Mouse (Mus musculus): ENCODE measurements at regions not wholly inside any gene's neighbourhood (a gene's known extent, or its start where the extent isn't known, plus 50 kb on each side); places are given as distances from the start of the nearest gene placed in this dataset.

- Histone ChIP-seq H3K4me1 (ENCODE audit: control insufficient read depth, insufficient read depth, low read length) (no peaks in the 10 kb centered on the region), H3K27ac (ENCODE audit: low read length) (no peak overlapping the region), H3K9me3 (replicated peaks; ENCODE audit: control insufficient read depth, low read length, poor library complexity, severe bottlenecking) (no peaks in the 10 kb centered on the region), H3K9ac (ENCODE audit: low read depth, low read length) (no peak overlapping the region), H3K27me3 (ENCODE audit: control insufficient read depth, insufficient read depth, low read depth, low read length) (no peaks in the 10 kb centered on the region), H3K36me3 (ENCODE audit: control insufficient read depth, insufficient read depth, low read length) (no peaks in the 10 kb centered on the region), H3K4me3 (ENCODE audit: low read depth, low read length) (no peak overlapping the region), H3K4me2 (ENCODE audit: low read length) (no peak overlapping the region)
- ATAC-seq = no peak
- WGBS = 84% methylated on average over 6 of the region's 6 CpGs
These were observed 142.0 kb upstream of the Igf1 start for GRCm38 (mm10) chr10:87715874-87716600.

DNA sequence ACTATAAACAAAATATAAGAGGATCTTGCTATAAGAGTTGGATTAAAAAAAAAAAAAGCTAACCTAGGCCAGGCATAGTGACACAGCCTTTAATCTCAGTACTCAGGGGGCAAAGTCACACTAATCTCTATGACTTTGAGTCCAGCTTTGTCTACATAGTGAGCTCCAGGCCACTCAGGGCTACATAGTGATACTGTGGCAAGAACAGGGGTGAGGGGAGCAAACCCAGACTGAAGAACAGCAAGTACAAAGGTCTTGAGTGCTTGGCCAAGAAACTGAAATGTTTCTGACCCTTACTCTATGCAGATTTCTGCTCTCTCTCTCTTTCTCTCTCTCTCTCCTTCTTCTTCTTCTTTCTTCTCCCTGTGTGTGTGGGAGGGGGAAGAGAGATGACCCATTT lies 140.9 kb upstream of the Igf1 start:
- H3K9me3 ChIP-seq (replicated peaks; ENCODE audit: control insufficient read depth, low read length, poor library complexity, severe bottlenecking) = no peaks in the 10 kb centered on the region
- no peak overlapping the region for H3K4me2 ChIP-seq (ENCODE audit: low read length)
- H3K36me3 ChIP-seq (ENCODE audit: control insufficient read depth, insufficient read depth, low read length) = no peaks in the 10 kb centered on the region
- ATAC-seq = no peak
- no peaks in the 10 kb centered on the region for H3K4me1 ChIP-seq (ENCODE audit: control insufficient read depth, insufficient read depth, low read length)
- H3K27me3 ChIP-seq (ENCODE audit: control insufficient read depth, insufficient read depth, low read depth, low read length) = no peaks in the 10 kb centered on the region
- H3K9ac ChIP-seq (ENCODE audit: low read depth, low read length) = no peak overlapping the region
- no peak overlapping the region for H3K27ac ChIP-seq (ENCODE audit: low read length)
- H3K4me3 ChIP-seq (ENCODE audit: low read depth, low read length) = no peak overlapping the region

- no peak for ATAC-seq
- 97% methylated on average over 7 of the region's 7 CpGs for WGBS
- H3K9me3 ChIP-seq (replicated peaks; ENCODE audit: control insufficient read depth, low read length, poor library complexity, severe bottlenecking) = no peaks in the 10 kb centered on the region
- H3K27me3 ChIP-seq (ENCODE audit: control insufficient read depth, insufficient read depth, low read depth, low read length) = no peaks in the 10 kb centered on the region
- H3K9ac ChIP-seq (ENCODE audit: low read depth, low read length) = no peak overlapping the region
- no peaks in the 10 kb centered on the region for H3K36me3 ChIP-seq (ENCODE audit: control insufficient read depth, insufficient read depth, low read length)
- H3K4me3 ChIP-seq (ENCODE audit: low read depth, low read length) = no peak overlapping the region
- H3K27ac ChIP-seq (ENCODE audit: low read length) = no peak overlapping the region
- H3K4me1 ChIP-seq (ENCODE audit: control insufficient read depth, insufficient read depth, low read length) = no peaks in the 10 kb centered on the region
- H3K4me2 ChIP-seq (ENCODE audit: low read length) = no peak overlapping the region
These were observed 139.6 kb upstream of the Igf1 start for GRCm38 (mm10) chr10:87718491-87718890.

DNA sequence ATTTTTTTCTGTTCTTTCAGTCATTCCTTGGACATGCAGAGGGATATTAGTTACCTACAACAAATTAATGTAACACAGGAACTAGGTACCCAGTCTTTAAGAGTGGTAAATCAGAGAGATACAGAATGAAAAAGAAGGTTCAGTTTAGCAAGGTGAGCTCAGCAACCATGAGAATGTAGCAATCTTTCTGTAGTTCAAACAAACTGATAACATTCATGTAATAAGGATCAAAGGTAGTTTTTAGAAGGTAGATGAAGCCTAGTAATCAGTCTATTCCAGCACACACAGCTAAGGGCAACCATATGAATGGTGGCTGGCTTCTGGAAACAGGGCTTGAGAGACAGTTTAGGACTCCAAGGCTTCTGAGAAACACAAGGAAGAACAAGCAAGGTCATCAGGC lies 138.1 kb upstream of the Igf1 start:
- no peaks in the 10 kb centered on the region for H3K4me1 ChIP-seq (ENCODE audit: control insufficient read depth, insufficient read depth, low read length)
- no peak overlapping the region for H3K9ac ChIP-seq (ENCODE audit: low read depth, low read length)
- no peak for ATAC-seq
- no peak overlapping the region for H3K27ac ChIP-seq (ENCODE audit: low read length)
- no peaks in the 10 kb centered on the region for H3K9me3 ChIP-seq (replicated peaks; ENCODE audit: control insufficient read depth, low read length, poor library complexity, severe bottlenecking)
- H3K4me2 ChIP-seq (ENCODE audit: low read length) = no peak overlapping the region
- no peaks in the 10 kb centered on the region for H3K27me3 ChIP-seq (ENCODE audit: control insufficient read depth, insufficient read depth, low read depth, low read length)
- no peak overlapping the region for H3K4me3 ChIP-seq (ENCODE audit: low read depth, low read length)
- H3K36me3 ChIP-seq (ENCODE audit: control insufficient read depth, insufficient read depth, low read length) = no peaks in the 10 kb centered on the region

DNA sequence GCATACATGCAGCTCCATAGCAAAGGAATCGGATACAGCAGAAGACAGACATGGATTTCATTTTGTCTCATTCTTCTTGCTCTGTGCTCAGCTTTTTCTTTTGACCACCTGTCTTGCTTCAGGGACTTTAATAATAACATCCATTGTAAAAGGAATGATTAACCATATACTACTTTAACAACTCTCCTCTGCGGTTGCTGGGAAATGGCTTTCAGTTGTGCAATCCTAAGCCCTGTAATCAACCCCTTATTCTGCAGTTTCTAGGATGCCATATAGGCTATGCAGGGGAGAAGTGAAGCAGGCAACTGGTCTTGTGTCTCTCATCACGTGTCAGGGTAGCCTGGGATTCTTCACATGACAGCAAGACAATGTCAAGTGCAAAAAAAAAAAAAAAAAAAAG lies 135.8 kb upstream of the Igf1 start:
- no peak overlapping the region for H3K27ac ChIP-seq (ENCODE audit: low read length)
- H3K9me3 ChIP-seq (replicated peaks; ENCODE audit: control insufficient read depth, low read length, poor library complexity, severe bottlenecking) = no peaks in the 10 kb centered on the region
- no peaks in the 10 kb centered on the region for H3K4me1 ChIP-seq (ENCODE audit: control insufficient read depth, insufficient read depth, low read length)
- WGBS = 85% methylated on average over 3 of the region's 3 CpGs
- no peak overlapping the region for H3K9ac ChIP-seq (ENCODE audit: low read depth, low read length)
- H3K27me3 ChIP-seq (ENCODE audit: control insufficient read depth, insufficient read depth, low read depth, low read length) = no peaks in the 10 kb centered on the region
- H3K4me3 ChIP-seq (ENCODE audit: low read depth, low read length) = no peak overlapping the region
- H3K4me2 ChIP-seq (ENCODE audit: low read length) = no peak overlapping the region
- no peak for ATAC-seq
- H3K36me3 ChIP-seq (ENCODE audit: control insufficient read depth, insufficient read depth, low read length) = no peaks in the 10 kb centered on the region

- Histone ChIP-seq H3K36me3 (ENCODE audit: control insufficient read depth, insufficient read depth, low read length) (no peaks in the 10 kb centered on the region), H3K9ac (ENCODE audit: low read depth, low read length) (no peak overlapping the region), H3K27me3 (ENCODE audit: control insufficient read depth, insufficient read depth, low read depth, low read length) (no peaks in the 10 kb centered on the region), H3K27ac (ENCODE audit: low read length) (no peak overlapping the region), H3K4me2 (ENCODE audit: low read length) (no peak overlapping the region), H3K4me1 (ENCODE audit: control insufficient read depth, insufficient read depth, low read length) (no peaks in the 10 kb centered on the region), H3K4me3 (ENCODE audit: low read depth, low read length) (no peak overlapping the region), H3K9me3 (replicated peaks; ENCODE audit: control insufficient read depth, low read length, poor library complexity, severe bottlenecking) (no peaks in the 10 kb centered on the region)
- WGBS = 97% methylated on average over 1 of the region's 1 CpGs
- ATAC-seq = no peak
These were observed 125.4 kb upstream of the Igf1 start for GRCm38 (mm10) chr10:87732658-87733057.

- 86% methylated on average over 7 of the region's 7 CpGs for WGBS
- Histone ChIP-seq H3K4me3 (ENCODE audit: low read depth, low read length) (no peak overlapping the region), H3K27me3 (ENCODE audit: control insufficient read depth, insufficient read depth, low read depth, low read length) (no peaks in the 10 kb centered on the region), H3K27ac (ENCODE audit: low read length) (no peak overlapping the region), H3K9ac (ENCODE audit: low read depth, low read length) (no peak overlapping the region), H3K4me2 (ENCODE audit: low read length) (no peak overlapping the region), H3K4me1 (ENCODE audit: control insufficient read depth, insufficient read depth, low read length) (no peaks in the 10 kb centered on the region), H3K36me3 (ENCODE audit: control insufficient read depth, insufficient read depth, low read length) (no peaks in the 10 kb centered on the region), H3K9me3 (replicated peaks; ENCODE audit: control insufficient read depth, low read length, poor library complexity, severe bottlenecking) (no peaks in the 10 kb centered on the region)
- ATAC-seq = no peak
These were observed 124.8 kb upstream of the Igf1 start for GRCm38 (mm10) chr10:87733241-87733640.

- Histone ChIP-seq H3K4me3 (ENCODE audit: low read depth, low read length) (no peak overlapping the region), H3K36me3 (ENCODE audit: control insufficient read depth, insufficient read depth, low read length) (no peaks in the 10 kb centered on the region), H3K4me1 (ENCODE audit: control insufficient read depth, insufficient read depth, low read length) (no peaks in the 10 kb centered on the region), H3K27me3 (ENCODE audit: control insufficient read depth, insufficient read depth, low read depth, low read length) (no peaks in the 10 kb centered on the region), H3K4me2 (ENCODE audit: low read length) (no peak overlapping the region), H3K27ac (ENCODE audit: low read length) (no peak overlapping the region), H3K9me3 (replicated peaks; ENCODE audit: control insufficient read depth, low read length, poor library complexity, severe bottlenecking) (no peaks in the 10 kb centered on the region), H3K9ac (ENCODE audit: low read depth, low read length) (no peak overlapping the region)
- WGBS = 67% methylated on average over 8 of the region's 8 CpGs
- no peak for ATAC-seq
These were observed 117.7 kb upstream of the Igf1 start for GRCm38 (mm10) chr10:87740323-87740722.

DNA sequence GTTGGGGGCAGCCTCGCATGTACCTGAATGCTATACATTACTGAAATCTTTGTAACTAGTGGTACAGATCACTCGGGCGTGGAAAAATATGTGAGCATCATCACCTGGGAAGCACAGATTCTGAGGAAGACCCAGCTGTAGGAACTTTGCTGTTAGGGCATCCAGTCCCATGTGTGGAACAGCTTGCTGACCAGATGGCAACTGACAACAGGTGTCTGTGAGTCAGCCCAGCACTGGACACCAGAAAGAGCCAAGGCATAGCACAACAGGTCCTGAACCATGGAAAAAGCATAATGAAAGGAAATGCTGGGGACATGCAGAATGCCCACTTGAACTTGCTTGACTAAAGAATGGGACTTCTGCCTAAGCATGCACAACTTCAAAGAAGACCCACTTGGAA lies 115.3 kb upstream of the Igf1 start:
- Histone ChIP-seq H3K4me3 (ENCODE audit: low read depth, low read length) (no peak overlapping the region), H3K27ac (ENCODE audit: low read length) (no peak overlapping the region), H3K9me3 (replicated peaks; ENCODE audit: control insufficient read depth, low read length, poor library complexity, severe bottlenecking) (no peaks in the 10 kb centered on the region), H3K27me3 (ENCODE audit: control insufficient read depth, insufficient read depth, low read depth, low read length) (no peaks in the 10 kb centered on the region), H3K4me1 (ENCODE audit: control insufficient read depth, insufficient read depth, low read length) (no peaks in the 10 kb centered on the region), H3K4me2 (ENCODE audit: low read length) (no peak overlapping the region), H3K36me3 (ENCODE audit: control insufficient read depth, insufficient read depth, low read length) (no peaks in the 10 kb centered on the region), H3K9ac (ENCODE audit: low read depth, low read length) (no peak overlapping the region)
- no peak for ATAC-seq
- WGBS = 95% methylated on average over 3 of the region's 3 CpGs

Data from midbrain, embryonic 16.5 days (tissue).